ENCODE assay signal across 9 mouse cellular contexts in genomic region chr19:8578970-8579342, GRCm38 (mm10). TPM values are rescaled to one million over a fixed set of nuclear protein-coding genes. Genes with fewer than 3 reads are reported as not detected.
DNase-seq lines count a peak whose midpoint lies in the region; ATAC-seq lines count a peak whose summit lies in the region.
"Had no signal": no experiment of that assay in that cellular context is flagged by ENCODE, and none has a peak within 500 bp of the region (broad histone marks: within the 10 kb centered on the region; RNA-seq: fewer than 3 reads in every experiment).

No protein-coding gene starts in this region.

- intact Hi-C loops in heart, postnatal 14 days (cut with DNase I): no loop called here

- no peak for DNase-seq in heart, postnatal 14 days
- DNase-seq in brain, adult 2 months (ENCODE audit: low read depth, low spot score): peak; percentile 71
- DNase-seq in liver, embryonic 13.5 days: no peak
- no peak for DNase-seq in cerebellum, postnatal 25 days
- DNase-seq in cerebellum, postnatal 10 days: no peak
- DNase-seq in cerebellum, postnatal 14 days: no peak

- WGBS in heart, embryonic 11.5 days (ENCODE audit: insufficient replicate concordance): 57% methylated on average over 2 of the region's 2 CpGs
- 52% methylated on average over 2 of the region's 2 CpGs for WGBS in hindbrain, embryonic 16.5 days
- 70% methylated on average over 2 of the region's 2 CpGs for WGBS in liver, embryonic 13.5 days (ENCODE audit: insufficient replicate concordance)

- no peaks in the 10 kb centered on the region for H3K4me1 ChIP-seq in heart, embryonic 11.5 days (ENCODE audit: control insufficient read depth, insufficient read depth, low read length)
- H3K4me1 ChIP-seq in hindbrain, embryonic 16.5 days (ENCODE audit: control insufficient read depth, insufficient read depth, low read depth, low read length): peaks cover 4% of the 10 kb centered on the region; the same call in 1 of the 2 replicates
- H3K4me1 ChIP-seq in liver, embryonic 13.5 days (replicated peaks): peaks cover 5% of the 10 kb centered on the region; the same call in 1 of the 2 replicates

- no peaks in the 10 kb centered on the region for H3K36me3 ChIP-seq in heart, embryonic 11.5 days (ENCODE audit: control insufficient read depth, insufficient read depth, low read length)
- H3K36me3 ChIP-seq in hindbrain, embryonic 16.5 days (ENCODE audit: control insufficient read depth, insufficient read depth, low read length): no peaks in the 10 kb centered on the region
- no peaks in the 10 kb centered on the region for H3K36me3 ChIP-seq in liver, embryonic 13.5 days

- no peaks in the 10 kb centered on the region for H3K9me3 ChIP-seq in heart, embryonic 11.5 days (replicated peaks; ENCODE audit: control insufficient read depth, low read length)
- H3K9me3 ChIP-seq in hindbrain, embryonic 16.5 days (ENCODE audit: control insufficient read depth, low read length): no peaks in the 10 kb centered on the region
- no peaks in the 10 kb centered on the region for H3K9me3 ChIP-seq in liver, embryonic 13.5 days (replicated peaks)

- H3K27me3 ChIP-seq in heart, embryonic 11.5 days (ENCODE audit: control insufficient read depth, insufficient read depth, low read length): no peaks in the 10 kb centered on the region
- H3K27me3 ChIP-seq in hindbrain, embryonic 16.5 days (replicated peaks; ENCODE audit: control insufficient read depth, insufficient read depth, low read length): no peaks in the 10 kb centered on the region
- H3K27me3 ChIP-seq in liver, embryonic 13.5 days: peaks cover 4% of the 10 kb centered on the region; the same call in 1 of the 2 replicates

- peak overlapping the region; percentile 82 for H3K4me2 ChIP-seq in heart, embryonic 11.5 days
- H3K4me2 ChIP-seq in hindbrain, embryonic 16.5 days (ENCODE audit: low read length): peak overlapping the region; percentile 65
- peak overlapping the region; percentile 52; the same call in 1 of the 2 replicates for H3K4me2 ChIP-seq in liver, embryonic 13.5 days

- peak overlapping the region; percentile 40 for H3K4me3 ChIP-seq in heart, embryonic 11.5 days (ENCODE audit: low read depth, low read length)
- H3K4me3 ChIP-seq in hindbrain, embryonic 16.5 days (ENCODE audit: low read length): peak overlapping the region; percentile 38
- H3K4me3 ChIP-seq in liver, embryonic 13.5 days (replicated peaks): no peak overlapping the region

- no peak for ATAC-seq in heart, embryonic 11.5 days (replicated peaks; ENCODE audit: insufficient number of reproducible peaks, low FRiP score, low TSS enrichment)
- peak; percentile 54 for ATAC-seq in hindbrain, embryonic 16.5 days
- ATAC-seq in liver, embryonic 13.5 days (ENCODE audit: low read depth): no peak

- H3K9ac ChIP-seq in heart, embryonic 11.5 days (ENCODE audit: low read depth, low read length): peak overlapping the region; percentile 63
- no peak overlapping the region for H3K9ac ChIP-seq in hindbrain, embryonic 16.5 days (ENCODE audit: low read depth, low read length)
- H3K9ac ChIP-seq in liver, embryonic 13.5 days: no peak overlapping the region

- no peak overlapping the region for H3K27ac ChIP-seq in heart, embryonic 11.5 days (ENCODE audit: low read depth, low read length)
- H3K27ac ChIP-seq in hindbrain, embryonic 16.5 days (ENCODE audit: low read depth, low read length): peak overlapping the region; percentile 0; the same call in 1 of the 2 replicates
- H3K27ac ChIP-seq in liver, embryonic 13.5 days: no peak overlapping the region
- H3K27ac ChIP-seq: macrophage had no signal

RNA-seq across cellular contexts. Expression of gene Slc22a8, which starts 12.1 kb away (rescaled TPM):
- polyA plus RNA-seq in heart, embryonic 11.5 days (2014; fragmentation: Nextera tagmentation; extraction: Ambion mirVana): 0.07 TPM in 1 of 2 replicates, not detected in the other
- total RNA-seq in heart, postnatal 14 days (2021): under 1 TPM; 0.05 to 0.17 TPM
- polyA plus RNA-seq in hindbrain, embryonic 16.5 days (2015; fragmentation: Nextera tagmentation; extraction: Ambion mirVana): 15.9 and 16.1 TPM in 2 replicates
- 1.3 and 1.6 TPM in 2 replicates for polyA plus RNA-seq in liver, embryonic 13.5 days (2015; fragmentation: Nextera tagmentation; extraction: Ambion mirVana)
- polyA plus RNA-seq: macrophage had no signal

RNA-seq across cellular contexts. Expression of gene Slc22a6, which starts 38.9 kb away (rescaled TPM):
- not detected in 2 replicates for polyA plus RNA-seq in heart, embryonic 11.5 days (2014; fragmentation: Nextera tagmentation; extraction: Ambion mirVana)
- not detected for total RNA-seq in heart, postnatal 14 days (2021)
- polyA plus RNA-seq in hindbrain, embryonic 16.5 days (2015; fragmentation: Nextera tagmentation; extraction: Ambion mirVana): 8.7 and 14.9 TPM in 2 replicates
- polyA plus RNA-seq in liver, embryonic 13.5 days (2015; fragmentation: Nextera tagmentation; extraction: Ambion mirVana): not detected in 2 replicates
- polyA plus RNA-seq: macrophage had no signal
